17 mouse cellular contexts compared by ENCODE assay signal in the genomic region with DNA sequence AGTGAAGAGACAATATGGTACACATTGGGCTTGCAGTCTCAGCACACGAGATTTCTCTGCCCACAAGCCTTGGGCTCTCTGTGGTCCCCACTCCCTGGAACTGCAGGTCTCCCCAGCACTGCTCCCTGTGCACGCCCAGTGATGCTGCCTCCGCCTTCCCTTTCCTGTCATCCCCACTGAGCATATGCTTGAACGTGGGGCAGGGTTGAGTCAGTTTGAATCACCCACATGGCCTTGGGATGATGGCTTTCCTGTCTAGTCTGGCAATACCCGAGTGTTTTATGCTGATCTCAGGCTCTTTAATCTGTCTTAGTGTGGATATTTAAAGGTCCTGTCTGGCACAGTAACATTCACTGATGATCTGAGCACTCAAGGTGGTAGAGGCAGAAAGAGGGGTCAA.
"Had no signal": no experiment of that assay in that cellular context is flagged by ENCODE, and none has a peak within 500 bp of the region (broad histone marks: within the 10 kb centered on the region; RNA-seq: fewer than 3 reads in every experiment).

No protein-coding gene starts in this region.

- ATAC-seq: midbrain, embryonic 13.5 days; midbrain, embryonic 16.5 days had no signal

- H3K4me3 ChIP-seq: kidney, embryonic 15.5 days; liver, embryonic 13.5 days; midbrain, embryonic 10.5 days; midbrain, embryonic 13.5 days; myocyte; neural tube, embryonic 13.5 days; stomach, embryonic 15.5 days had no signal

- H3K9me3 ChIP-seq: kidney, embryonic 15.5 days; liver, embryonic 13.5 days; midbrain, embryonic 10.5 days; midbrain, embryonic 13.5 days; neural tube, embryonic 13.5 days; stomach, embryonic 15.5 days had no signal

- H3K27ac ChIP-seq: kidney, embryonic 15.5 days; liver, embryonic 13.5 days; midbrain, embryonic 10.5 days; midbrain, embryonic 13.5 days; neural tube, embryonic 13.5 days; stomach, embryonic 15.5 days had no signal

- H3K27me3 ChIP-seq: stomach, embryonic 15.5 days had no signal

- DNase-seq: kidney, postnatal 10 days; kidney, postnatal 36 days; liver, embryonic 13.5 days; lung, adult 2 months; lung, postnatal 14 days; lung, postnatal 4 days; retina, postnatal 1 day; right cerebral cortex, postnatal 25 days; spleen, adult 18-20 months; thymus, postnatal 36 days had no signal

- H3K36me3 ChIP-seq: kidney, embryonic 15.5 days; liver, embryonic 13.5 days; midbrain, embryonic 10.5 days; midbrain, embryonic 13.5 days; neural tube, embryonic 13.5 days; stomach, embryonic 15.5 days had no signal
